Mouse (Mus musculus) WW6 (cell line): ENCODE results near the gene Cyp2j9.
"Not testable (repeated sequence)": the region's sequence is repeated elsewhere in the genome, so short reads cannot be mapped to it uniquely, and the experiment has no call there.

Experiments
- DNase-seq: peaks from one replicate; pipeline ENCODE4 v3.0.0-alpha.2; 2013; ENCODE audit warnings: low read depth, low spot score

The Cyp2j9 gene

GRCm38 (mm10) chr4:96590911-96591790 is at the start of gene Cyp2j9:
TSS of gene Cyp2j9 (minus strand) at chr4:96591578.
- DNase-seq, result peak; percentile 54

GRCm38 (mm10) chr4:96635455-96635854 is 44.1 kb upstream of the Cyp2j9 start:
- DNase-seq, result no peak

- DNase-seq, result no peak
These were observed 31.1 kb upstream of the Cyp2j9 start for GRCm38 (mm10) chr4:96622474-96622873.

GRCm38 (mm10) chr4:96591791-96592150 is 393 bp upstream of the Cyp2j9 start:
- DNase-seq, result no peak

GRCm38 (mm10) chr4:96581425-96582088 is 9.8 kb downstream of the Cyp2j9 start:
- no peak for DNase-seq

GRCm38 (mm10) chr4:96580351-96580750 is 11.0 kb downstream of the Cyp2j9 start:
- DNase-seq, result not testable (repeated sequence)

- no peak for DNase-seq
These were observed 21.9 kb downstream of the Cyp2j9 start for GRCm38 (mm10) chr4:96569442-96569841.

GRCm38 (mm10) chr4:96567988-96568387 is 23.4 kb downstream of the Cyp2j9 start:
- no peak for DNase-seq

- DNase-seq, result no peak
These were observed 25.6 kb downstream of the Cyp2j9 start for GRCm38 (mm10) chr4:96565808-96566207.

GRCm38 (mm10) chr4:96560464-96560863 is 30.9 kb downstream of the Cyp2j9 start:
- DNase-seq, result no peak

GRCm38 (mm10) chr4:96559781-96560180 is 31.6 kb downstream of the Cyp2j9 start:
- DNase-seq, result no peak

GRCm38 (mm10) chr4:96553133-96553819 is 38.1 kb downstream of the Cyp2j9 start, which contains the start of gene Cyp2j6:
TSS of gene Cyp2j6 (minus strand) at chr4:96553661.
- no peak for DNase-seq

GRCm38 (mm10) chr4:96551619-96552018 is 39.8 kb downstream of the Cyp2j9 start:
- no peak for DNase-seq

- DNase-seq, result no peak
These were observed 45.4 kb downstream of the Cyp2j9 start for GRCm38 (mm10) chr4:96545976-96546375.

GRCm38 (mm10) chr4:96525772-96526171 is 65.6 kb downstream of the Cyp2j9 start:
- no peak for DNase-seq

- DNase-seq, result no peak
These were observed 69.1 kb downstream of the Cyp2j9 start for GRCm38 (mm10) chr4:96522256-96522655.
